In the genomic region with DNA sequence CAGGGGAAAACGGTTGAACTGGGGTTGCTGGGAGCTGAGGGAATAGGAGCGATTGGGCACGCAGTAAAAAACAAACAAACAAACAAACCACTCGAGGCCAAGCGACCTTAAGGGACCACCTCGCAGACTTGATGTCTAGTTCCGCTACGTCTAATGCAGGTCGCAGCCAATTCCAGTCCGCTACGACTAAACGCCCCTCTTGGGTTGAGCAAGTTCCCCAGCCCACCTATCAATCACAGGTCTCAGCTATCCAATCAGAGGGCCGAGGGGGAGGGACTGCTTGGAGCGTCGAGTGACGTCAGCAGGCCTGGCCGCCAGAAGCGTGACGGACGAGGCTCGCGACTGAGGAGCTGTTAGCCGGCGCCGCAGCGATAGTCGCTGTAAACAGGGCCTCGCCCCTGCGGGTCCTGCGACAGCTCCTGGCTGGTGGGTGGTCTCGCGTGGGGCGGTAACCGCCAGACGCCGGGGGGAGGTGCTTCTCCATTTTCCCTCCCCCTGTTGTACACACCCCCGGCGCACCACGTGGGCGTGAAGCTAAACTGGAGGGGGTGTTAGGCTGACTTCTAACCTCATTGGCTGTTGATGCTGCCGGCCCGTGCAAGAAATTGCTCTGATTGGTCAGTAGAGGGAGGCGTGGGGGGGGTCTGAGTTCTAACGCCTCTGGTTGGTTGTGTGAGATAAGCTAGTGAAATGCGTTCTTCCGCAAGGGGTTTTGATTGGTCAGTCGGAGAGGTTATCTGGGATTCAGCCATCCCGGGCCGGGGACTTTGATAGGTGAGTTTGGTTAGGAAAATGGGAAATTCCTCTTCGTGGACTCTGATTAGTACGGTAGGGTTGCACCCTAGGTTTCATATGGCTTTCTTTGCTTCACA, we compare ENCODE assay signal across 8 mouse cellular contexts. TPM values are rescaled to one million over a fixed set of nuclear protein-coding genes. Genes with fewer than 3 reads are reported as not detected.
DNase-seq lines count a peak whose midpoint lies in the region; ATAC-seq lines count a peak whose summit lies in the region.

Gene A730061H03Rik, minus strand, starts transcription at position 205 of the 872 bp plus-strand sequence.

- H3K27ac ChIP-seq in intestine, embryonic 14.5 days (ENCODE audit: low read depth), result peak within 1 kb of the TSS; percentile 92

- WGBS in intestine, embryonic 14.5 days, result under 1% methylated on average over 51 of the region's 51 CpGs

- peak within 1 kb of the TSS; percentile 58 for H3K9ac ChIP-seq in intestine, embryonic 14.5 days (ENCODE audit: low read length)

- no peaks in the 10 kb centered on the region for H3K9me3 ChIP-seq in intestine, embryonic 14.5 days (ENCODE audit: control insufficient read depth, low read length)

- peak within 1 kb of the TSS; percentile 60 for H3K4me3 ChIP-seq in intestine, embryonic 14.5 days (ENCODE audit: low read depth, low read length)

- peak within 1 kb of the TSS; percentile 83 for H3K4me2 ChIP-seq in intestine, embryonic 14.5 days (ENCODE audit: low read length)

- H3K27me3 ChIP-seq in intestine, embryonic 14.5 days (replicated peaks; ENCODE audit: control insufficient read depth, insufficient read depth, low read length), result no peaks in the 10 kb centered on the region

- peak; percentile 92 to 94 for DNase-seq in adrenal gland, adult 18-20 months (ENCODE audit: low spot score in 2 of 2)
- peak; percentile 98 for DNase-seq in embryo, embryonic 11 days
- peak; percentile 99 for DNase-seq in gastrocnemius, postnatal 25 days
- DNase-seq in intestine, embryonic 14.5 days (ENCODE audit: low spot score), result peak; percentile 100
- DNase-seq in left cerebral cortex, postnatal 14 days (ENCODE audit: low spot score in 2 of 2), result peak; percentile 98 to 100
- peak; percentile 99 for DNase-seq in mesoderm, embryonic 11.5 days (ENCODE audit: low read depth, low spot score)
- DNase-seq in right cerebral cortex, postnatal 36 days (ENCODE audit: low spot score in 2 of 2), result peak; percentile 98 to 99
- DNase-seq in yolk sac, embryonic 10.5 days (ENCODE audit: low spot score), result peak; percentile 99

- intact Hi-C loops in left cerebral cortex, postnatal 14 days (cut with DNase I), result no loop called here

- ATAC-seq in intestine, embryonic 14.5 days (replicated peaks; ENCODE audit: low FRiP score, low TSS enrichment, low read depth), result peak; percentile 97

- H3K4me1 ChIP-seq in intestine, embryonic 14.5 days (replicated peaks; ENCODE audit: control insufficient read depth, insufficient read depth, low read length), result peaks cover 20% of the 10 kb centered on the region

- peaks cover 28% of the 10 kb centered on the region for H3K36me3 ChIP-seq in intestine, embryonic 14.5 days (ENCODE audit: control insufficient read depth, insufficient read depth, low read length)

RNA-seq across cellular contexts. Expression of gene A730061H03Rik, which starts in this region (rescaled TPM):
- total RNA-seq in adrenal gland, adult 18-20 months (2021), result 1 to 10 TPM in 1 of 2 experiments, not detected in 1; 1.5 TPM
- total RNA-seq in gastrocnemius, postnatal 25 days (2021), result not detected
- 0.64 and 0.81 TPM in 2 replicates for polyA plus RNA-seq in intestine, embryonic 14.5 days (2014; fragmentation: Nextera tagmentation; extraction: Ambion mirVana)
- not detected for total RNA-seq in left cerebral cortex, postnatal 14 days (2021)

Comparison
In these comparisons a context has a peak if more than half of its experiments do, and no peak if none do; other contexts are left out.
1. Peak in every context shown above with its lines: DNase-seq, ATAC-seq, H3K4me3 ChIP-seq and H3K27ac ChIP-seq.
2. Peak in DNase-seq in gastrocnemius, postnatal 25 days; RNA of the gene not detected or under 1 TPM.
3. Peak in DNase-seq, ATAC-seq, H3K4me3 ChIP-seq, H3K27ac ChIP-seq, H3K9ac ChIP-seq and H3K4me2 ChIP-seq in intestine, embryonic 14.5 days; RNA of the gene not detected or under 1 TPM.
4. Peak in DNase-seq in left cerebral cortex, postnatal 14 days; RNA of the gene not detected or under 1 TPM.